ENCODE assay signal across 8 mouse cellular contexts in genomic region chr10:52021736-52022394, GRCm38 (mm10). TPM values are rescaled to one million over a fixed set of nuclear protein-coding genes. Genes with fewer than 3 reads are reported as not detected.
DNase-seq lines count a peak whose midpoint lies in the region; ATAC-seq lines count a peak whose summit lies in the region.

No protein-coding gene starts in this region.

- ATAC-seq in hindbrain, embryonic 11.5 days (ENCODE audit: low FRiP score), result peak; percentile 67
- peak; percentile 67 for ATAC-seq in midbrain, embryonic 11.5 days (ENCODE audit: low FRiP score)

- peak overlapping the region; percentile 42 for H3K4me3 ChIP-seq in hindbrain, embryonic 11.5 days (ENCODE audit: low read depth, low read length)
- H3K4me3 ChIP-seq in midbrain, embryonic 11.5 days (ENCODE audit: low read depth, low read length), result peak overlapping the region; percentile 47

- no peaks in the 10 kb centered on the region for H3K36me3 ChIP-seq in hindbrain, embryonic 11.5 days (ENCODE audit: control insufficient read depth, insufficient read depth, low read length)
- no peaks in the 10 kb centered on the region for H3K36me3 ChIP-seq in midbrain, embryonic 11.5 days (ENCODE audit: control insufficient read depth, insufficient read depth, low read length)

- 0 out of 2 replicates have a peak overlapping the region, but pooled peaks have one; percentile 12 for H3K9ac ChIP-seq in hindbrain, embryonic 11.5 days (ENCODE audit: low read depth, low read length)
- H3K9ac ChIP-seq in midbrain, embryonic 11.5 days (ENCODE audit: low read length), result no peak overlapping the region

- H3K9me3 ChIP-seq in hindbrain, embryonic 11.5 days (ENCODE audit: control insufficient read depth, low read length), result no peaks in the 10 kb centered on the region
- H3K9me3 ChIP-seq in midbrain, embryonic 11.5 days (ENCODE audit: control insufficient read depth, low read length), result no peaks in the 10 kb centered on the region

- peaks cover 2% of the 10 kb centered on the region; the same call in 1 of the 2 replicates for H3K4me1 ChIP-seq in hindbrain, embryonic 11.5 days (replicated peaks; ENCODE audit: control insufficient read depth, insufficient read depth, low read length)
- H3K4me1 ChIP-seq in midbrain, embryonic 11.5 days (ENCODE audit: control insufficient read depth, insufficient read depth, low read length), result peaks cover 9% of the 10 kb centered on the region

- H3K27me3 ChIP-seq in hindbrain, embryonic 11.5 days (ENCODE audit: control insufficient read depth, insufficient read depth, low read length), result peaks cover 50% of the 10 kb centered on the region
- H3K27me3 ChIP-seq in midbrain, embryonic 11.5 days (ENCODE audit: control insufficient read depth, insufficient read depth, low read length), result peaks cover 68% of the 10 kb centered on the region

- peak; percentile 4 to 8 for DNase-seq in cerebellum, postnatal 10 days
- no peak for DNase-seq in cerebellum, adult 11-12 months
- DNase-seq in R1 (ENCODE audit: low read depth, low spot score), result peak; percentile 30
- peak; percentile 63 for DNase-seq in hindbrain, embryonic 11.5 days (ENCODE audit: low spot score)
- peak; percentile 94 for DNase-seq in midbrain, embryonic 11.5 days (ENCODE audit: low spot score, missing footprints)
- no peak for DNase-seq in T-cell, adult 2 months (ENCODE audit: low spot score)
- no peak for DNase-seq in ovary, adult 18-20 months (ENCODE audit: low spot score)
- no peak for DNase-seq in layer of hippocampus, postnatal 25 days (ENCODE audit: extremely low spot score in 1 of 2, low spot score in 1 of 2)

- H3K4me2 ChIP-seq in hindbrain, embryonic 11.5 days (replicated peaks; ENCODE audit: low read depth, low read length), result peak overlapping the region; percentile 93
- peak overlapping the region; percentile 82 for H3K4me2 ChIP-seq in midbrain, embryonic 11.5 days

- 2% methylated on average over 14 of the region's 15 CpGs for WGBS in hindbrain, embryonic 11.5 days
- WGBS in midbrain, embryonic 11.5 days, result under 1% methylated on average over 13 of the region's 15 CpGs

- H3K27ac ChIP-seq in hindbrain, embryonic 11.5 days (ENCODE audit: low read depth, low read length), result no peak overlapping the region
- H3K27ac ChIP-seq in midbrain, embryonic 11.5 days (ENCODE audit: low read depth, low read length), result no peak overlapping the region

RNA-seq across cellular contexts. Expression of gene Vgll2, which starts 0.4 kb away (rescaled TPM):
- 1.2 and 3.4 TPM in 2 replicates for polyA plus RNA-seq in hindbrain, embryonic 11.5 days (2014; fragmentation: Nextera tagmentation; extraction: Ambion mirVana)
- 0.15 and 0.27 TPM in 2 replicates for polyA plus RNA-seq in midbrain, embryonic 11.5 days (2014; fragmentation: Nextera tagmentation; extraction: Ambion mirVana)
- total RNA-seq in layer of hippocampus, postnatal 25 days (2021), result under 1 TPM in 1 of 2 experiments, not detected in 1; 0.21 TPM

Comparison
In these comparisons a context has a peak if more than half of its experiments do, and no peak if none do; other contexts are left out.
1. DNase-seq: peak in cerebellum, postnatal 10 days (2 of 2), R1 (single experiment), hindbrain, embryonic 11.5 days (single experiment) and midbrain, embryonic 11.5 days (single experiment); none in cerebellum, adult 11-12 months (single experiment), T-cell, adult 2 months (single experiment), ovary, adult 18-20 months (single experiment) and layer of hippocampus, postnatal 25 days (0 of 2).